ENCODE assay signal across 23 mouse cellular contexts in the genomic region with DNA sequence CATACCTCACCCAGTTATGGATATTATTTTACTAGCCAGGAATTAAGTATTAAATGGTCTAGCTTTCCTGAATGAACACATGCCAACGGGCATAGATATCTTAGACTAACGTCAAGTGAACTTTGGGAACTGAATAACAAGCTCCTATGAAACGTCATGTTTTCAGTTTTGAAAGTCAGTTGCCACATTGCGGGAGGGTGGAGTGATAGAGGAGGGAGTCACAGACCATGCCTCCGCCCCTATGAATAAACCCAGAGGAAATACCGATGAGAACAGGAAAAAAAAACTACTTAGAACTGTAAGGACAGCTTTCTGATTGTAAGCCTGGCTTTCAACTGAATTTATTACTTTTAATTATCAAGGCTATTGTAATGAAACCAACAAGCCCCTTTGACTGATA.
DNase-seq lines count a peak whose midpoint lies in the region; ATAC-seq lines count a peak whose summit lies in the region.
"Had no signal": no experiment of that assay in that cellular context is flagged by ENCODE, and none has a peak within 500 bp of the region (broad histone marks: within the 10 kb centered on the region; RNA-seq: fewer than 3 reads in every experiment).

No protein-coding gene starts in this region.

- no peaks in the 10 kb centered on the region for H3K4me1 ChIP-seq in heart, embryonic 10.5 days
- H3K4me1 ChIP-seq: embryonic facial prominence, embryonic 15.5 days; limb, embryonic 15.5 days; midbrain, embryonic 15.5 days; stomach, embryonic 15.5 days had no signal

- no peaks in the 10 kb centered on the region for H3K9me3 ChIP-seq in heart, embryonic 10.5 days
- H3K9me3 ChIP-seq: embryonic facial prominence, embryonic 15.5 days; forebrain, embryonic 10.5 days; heart, embryonic 13.5 days; limb, embryonic 15.5 days; midbrain, embryonic 15.5 days; stomach, embryonic 15.5 days had no signal

- peak; percentile 56; the same call in 1 of the 2 replicates for ATAC-seq in monocyte, adult 5-6 weeks (replicated peaks; ENCODE audit: insufficient number of reproducible peaks, low FRiP score, low TSS enrichment, poor library complexity, severe bottlenecking)
- ATAC-seq: forebrain, embryonic 16.5 days; midbrain, embryonic 15.5 days had no signal

- 78% methylated on average over 6 of the region's 6 CpGs for WGBS in heart, embryonic 10.5 days

- H3K36me3 ChIP-seq in heart, embryonic 10.5 days, result no peaks in the 10 kb centered on the region
- H3K36me3 ChIP-seq: embryonic facial prominence, embryonic 15.5 days; forebrain, embryonic 10.5 days; heart, embryonic 13.5 days; limb, embryonic 15.5 days; midbrain, embryonic 15.5 days; stomach, embryonic 15.5 days had no signal

- H3K4me3 ChIP-seq in heart, embryonic 10.5 days, result no peak overlapping the region
- H3K4me3 ChIP-seq: embryonic facial prominence, embryonic 15.5 days; forebrain, embryonic 10.5 days; heart, embryonic 13.5 days; limb, embryonic 15.5 days; midbrain, embryonic 15.5 days; stomach, embryonic 15.5 days had no signal

- H3K27me3 ChIP-seq in heart, embryonic 10.5 days (ENCODE audit: insufficient read depth, poor library complexity, severe bottlenecking), result no peaks in the 10 kb centered on the region
- H3K27me3 ChIP-seq: embryonic facial prominence, embryonic 15.5 days; heart, embryonic 13.5 days; limb, embryonic 15.5 days; midbrain, embryonic 15.5 days; stomach, embryonic 15.5 days had no signal

- DNase-seq in adrenal gland, postnatal 10 days, result peak; percentile 27
- no peak for DNase-seq in adrenal gland, postnatal 25 days
- peak; percentile 42 to 53 for DNase-seq in heart, adult 18-20 months
- DNase-seq in heart, embryonic 10.5 days (ENCODE audit: low spot score), result no peak
- DNase-seq in lung, postnatal 25 days (ENCODE audit: low spot score), result peak; percentile 19
- no peak for DNase-seq in lung, postnatal 10 days
- DNase-seq in frontal cortex, postnatal 25 days (ENCODE audit: low spot score in 2 of 2), result no peak
- DNase-seq: cerebellum, adult 11 months; cerebellum, adult 9-11 months; kidney, adult 8-10 months; kidney, postnatal 14 days; left cerebral cortex, postnatal 4 days; thymus, postnatal 36 days had no signal

- no peak overlapping the region for H3K27ac ChIP-seq in heart, embryonic 10.5 days
- H3K27ac ChIP-seq: embryonic facial prominence, embryonic 15.5 days; forebrain, embryonic 10.5 days; heart, embryonic 13.5 days; hindbrain, embryonic 14.5 days; limb, embryonic 15.5 days; liver, embryonic 14.5 days; midbrain, embryonic 15.5 days; stomach, embryonic 15.5 days had no signal

Comparison
In these comparisons a context has a peak if more than half of its experiments do, and no peak if none do; other contexts are left out.
1. DNase-seq: peak in adrenal gland, postnatal 10 days (single experiment), heart, adult 18-20 months (2 of 2) and lung, postnatal 25 days (single experiment); none in adrenal gland, postnatal 25 days (single experiment), heart, embryonic 10.5 days (single experiment), lung, postnatal 10 days (single experiment) and frontal cortex, postnatal 25 days (0 of 2).